Mouse (Mus musculus): ENCODE data around the gene Mapkapk5.

DNA sequence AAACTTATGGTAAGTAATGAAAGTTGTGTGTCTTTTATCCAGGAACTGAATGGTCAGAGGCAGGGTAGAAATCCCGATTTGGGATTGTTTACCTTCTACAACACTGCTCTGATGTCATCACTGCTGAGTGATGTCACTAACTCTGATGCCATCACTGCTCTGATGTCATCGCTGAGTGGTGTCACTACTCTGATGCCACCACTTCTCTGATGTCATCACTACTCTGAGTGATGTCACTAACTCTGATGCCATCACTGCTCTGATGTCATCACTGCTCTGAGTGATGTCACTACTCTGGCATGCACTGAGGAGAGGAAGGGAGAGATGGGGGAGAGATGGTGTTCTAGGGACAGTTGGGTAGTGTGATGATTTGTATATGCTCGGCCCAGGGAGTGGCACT is 16.7 kb upstream of the Mapkapk5 start:
- TF ChIP-seq CTCF (IDR thresholded peaks at IDR 0.05; ENCODE audit: insufficient read depth, low read length), result no peak
- TF ChIP-seq POLR2A (IDR thresholded peaks at IDR 0.05; ENCODE audit: borderline replicate concordance, extremely low read depth, low read depth, low read length), result no peak

Measured in lung, adult 2 months (tissue).